Mouse (Mus musculus): Measurements from ENCODE around the gene Hexim1. TPM values are rescaled to one million over a fixed set of nuclear protein-coding genes. Genes with fewer than 3 reads are reported as not detected.
A peak's percentile ranks its signal among the peaks of the same experiment; 100 is the strongest.

Hexim1 gene
- total and polyA plus RNA-seq, 2 experiments from 2014 or later: 3.9 to 20.5 TPM

- peak overlapping the region; percentile 65; the same call in 1 of the 2 replicates for H3K9ac ChIP-seq
- H3K4me1 ChIP-seq (ENCODE audit: insufficient read depth): 0 out of 2 replicates have a peak, but pooled peaks cover 4% of the 10 kb centered on the region
- DNase-seq (peak; percentile 28), ATAC-seq (no peak)
- peaks cover 15% of the 10 kb centered on the region for H3K36me3 ChIP-seq (ENCODE audit: insufficient read depth)
- TF ChIP-seq CTCF (IDR thresholded peaks at IDR 0.05; ENCODE audit: low read depth): no peak
- WGBS: 25% methylated on average over 1 of the region's 1 CpGs
- H3K9me3 ChIP-seq (ENCODE audit: low read length): no peaks in the 10 kb centered on the region
- H3K27ac ChIP-seq (ENCODE audit: low read depth, low read length): peak overlapping the region; percentile 95
- H3K4me3 ChIP-seq (ENCODE audit: low read depth, low read length): no peak overlapping the region
- H3K27me3 ChIP-seq (ENCODE audit: insufficient read depth, low read length): no peaks in the 10 kb centered on the region
- H3K4me2 ChIP-seq (ENCODE audit: low read depth): peak overlapping the region; percentile 68
These were observed 25.9 kb downstream of the Hexim1 start for GRCm38 (mm10) chr11:103141944-103142255.

- Histone ChIP-seq H3K27me3 (ENCODE audit: insufficient read depth, low read length) (no peaks in the 10 kb centered on the region), H3K4me2 (ENCODE audit: low read depth) (peak overlapping the region; percentile 68), H3K9me3 (ENCODE audit: low read length) (no peaks in the 10 kb centered on the region), H3K27ac (ENCODE audit: low read depth, low read length) (peak overlapping the region; percentile 95), H3K4me3 (ENCODE audit: low read depth, low read length) (peak overlapping the region; percentile 36), H3K9ac (peak overlapping the region; percentile 65), H3K4me1 (ENCODE audit: insufficient read depth) (0 out of 2 replicates have a peak, but pooled peaks cover 4% of the 10 kb centered on the region), H3K36me3 (ENCODE audit: insufficient read depth) (peaks cover 15% of the 10 kb centered on the region)
- TF ChIP-seq CTCF (IDR thresholded peaks at IDR 0.05; ENCODE audit: low read depth): peak; percentile 59
- DNase-seq (peak; percentile 95), ATAC-seq (peak; percentile 97)
- 17% methylated on average over 8 of the region's 8 CpGs for WGBS
These were observed 26.6 kb downstream of the Hexim1 start for GRCm38 (mm10) chr11:103142441-103143182.

- Histone ChIP-seq H3K4me2 (ENCODE audit: low read depth) (no peak overlapping the region), H3K27me3 (ENCODE audit: insufficient read depth, low read length) (no peaks in the 10 kb centered on the region), H3K4me1 (ENCODE audit: insufficient read depth) (0 out of 2 replicates have a peak, but pooled peaks cover 4% of the 10 kb centered on the region), H3K27ac (ENCODE audit: low read depth, low read length) (no peak overlapping the region), H3K9me3 (ENCODE audit: low read length) (no peaks in the 10 kb centered on the region), H3K9ac (no peak overlapping the region), H3K36me3 (ENCODE audit: insufficient read depth) (peaks cover 7% of the 10 kb centered on the region), H3K4me3 (ENCODE audit: low read depth, low read length) (no peak overlapping the region)
- no peak for DNase-seq
- no peak for TF ChIP-seq CTCF (IDR thresholded peaks at IDR 0.05; ENCODE audit: low read depth)
- WGBS: 48% methylated on average over 12 of the region's 12 CpGs
- ATAC-seq: no peak
These were observed 28.6 kb downstream of the Hexim1 start for GRCm38 (mm10) chr11:103144309-103145285.

DNA sequence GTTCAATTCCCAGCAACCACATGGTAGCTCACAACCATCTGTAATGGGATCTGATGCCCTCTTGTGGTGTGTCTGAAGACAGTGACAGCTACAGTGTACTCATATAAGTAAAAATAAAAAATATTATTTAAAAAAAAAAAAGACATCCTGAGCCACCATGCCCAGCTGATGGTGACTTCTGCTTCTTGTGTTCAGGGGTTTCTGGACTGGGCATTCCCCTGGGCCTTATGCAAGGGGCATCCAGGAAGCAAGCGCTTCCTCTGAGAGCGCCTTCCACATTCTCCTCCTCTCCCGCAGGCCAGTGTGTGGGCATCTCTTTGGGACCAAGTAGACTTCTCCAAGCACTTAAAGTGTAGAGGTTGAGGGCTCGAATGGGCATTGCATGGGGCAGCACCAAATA lies 30.4 kb downstream of the Hexim1 start:
- H3K4me1 ChIP-seq (ENCODE audit: insufficient read depth): 0 out of 2 replicates have a peak, but pooled peaks cover 4% of the 10 kb centered on the region
- no peak overlapping the region for H3K4me3 ChIP-seq (ENCODE audit: low read depth, low read length)
- no peak for TF ChIP-seq CTCF (IDR thresholded peaks at IDR 0.05; ENCODE audit: low read depth)
- no peak overlapping the region for H3K9ac ChIP-seq
- H3K9me3 ChIP-seq (ENCODE audit: low read length): no peaks in the 10 kb centered on the region
- no peak for DNase-seq
- no peaks in the 10 kb centered on the region for H3K27me3 ChIP-seq (ENCODE audit: insufficient read depth, low read length)
- no peak overlapping the region for H3K4me2 ChIP-seq (ENCODE audit: low read depth)
- no peak overlapping the region for H3K27ac ChIP-seq (ENCODE audit: low read depth, low read length)
- ATAC-seq: no peak
- no peaks in the 10 kb centered on the region for H3K36me3 ChIP-seq (ENCODE audit: insufficient read depth)
- WGBS: 89% methylated on average over 4 of the region's 4 CpGs

DNA sequence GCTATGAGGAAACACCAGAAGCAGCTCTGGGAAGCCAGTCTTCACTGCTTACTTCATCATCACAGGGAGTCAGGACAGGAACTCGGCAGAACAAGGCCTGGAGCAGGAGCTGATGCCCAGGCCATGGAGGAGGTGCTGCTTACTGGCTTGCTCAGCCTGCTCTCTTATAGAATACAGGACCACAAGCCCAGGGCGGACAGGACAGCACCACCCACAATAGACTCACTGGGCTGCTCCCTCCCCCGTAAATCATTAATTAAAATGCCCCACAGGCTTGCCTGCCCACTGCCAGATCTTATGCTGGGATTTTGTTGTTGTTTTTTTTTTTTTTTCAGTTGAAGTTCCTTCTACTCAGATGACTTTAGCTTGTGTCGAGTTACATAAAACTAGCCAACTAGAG lies 31.7 kb downstream of the Hexim1 start:
- 57% methylated on average over 4 of the region's 4 CpGs for WGBS
- H3K4me2 ChIP-seq (ENCODE audit: low read depth): no peak overlapping the region
- no peak overlapping the region for H3K4me3 ChIP-seq (ENCODE audit: low read depth, low read length)
- no peak overlapping the region for H3K9ac ChIP-seq
- no peak for ATAC-seq
- H3K36me3 ChIP-seq (ENCODE audit: insufficient read depth): no peaks in the 10 kb centered on the region
- H3K9me3 ChIP-seq (ENCODE audit: low read length): no peaks in the 10 kb centered on the region
- H3K27ac ChIP-seq (ENCODE audit: low read depth, low read length): no peak overlapping the region
- DNase-seq: no peak
- H3K27me3 ChIP-seq (ENCODE audit: insufficient read depth, low read length): no peaks in the 10 kb centered on the region
- H3K4me1 ChIP-seq (ENCODE audit: insufficient read depth): 0 out of 2 replicates have a peak, but pooled peaks cover 4% of the 10 kb centered on the region
- TF ChIP-seq CTCF (IDR thresholded peaks at IDR 0.05; ENCODE audit: low read depth): no peak

DNA sequence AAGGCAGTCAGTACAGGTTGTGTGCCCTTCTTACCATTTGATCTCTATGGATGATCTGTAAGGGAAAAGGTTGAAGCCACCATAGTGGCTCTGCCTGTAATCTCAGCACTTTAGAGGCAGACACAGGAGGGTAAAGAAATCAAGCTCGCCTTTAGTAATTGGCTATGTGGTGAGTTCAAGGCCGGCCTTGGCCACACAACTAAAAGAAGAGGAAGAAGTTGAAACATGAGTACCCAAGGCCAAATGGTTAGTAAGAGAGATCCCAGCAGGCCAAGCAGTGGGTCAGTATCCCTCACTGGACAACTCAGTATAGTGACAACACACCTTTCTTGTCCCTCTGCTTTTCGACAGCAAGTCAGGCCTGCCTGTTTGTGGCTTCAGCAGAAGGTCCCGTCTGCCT lies 33.7 kb downstream of the Hexim1 start:
- Histone ChIP-seq H3K27me3 (ENCODE audit: insufficient read depth, low read length) (no peaks in the 10 kb centered on the region), H3K27ac (ENCODE audit: low read depth, low read length) (no peak overlapping the region), H3K9ac (no peak overlapping the region), H3K36me3 (ENCODE audit: insufficient read depth) (no peaks in the 10 kb centered on the region), H3K9me3 (ENCODE audit: low read length) (no peaks in the 10 kb centered on the region), H3K4me2 (ENCODE audit: low read depth) (no peak overlapping the region), H3K4me1 (ENCODE audit: insufficient read depth) (no peaks in the 10 kb centered on the region), H3K4me3 (ENCODE audit: low read depth, low read length) (no peak overlapping the region)
- ATAC-seq: no peak
- no peak for DNase-seq
- WGBS: 95% methylated on average over 4 of the region's 4 CpGs
- TF ChIP-seq CTCF (IDR thresholded peaks at IDR 0.05; ENCODE audit: low read depth): no peak

All from forebrain, postnatal 0 days (tissue).